Mouse (Mus musculus): Measurements from ENCODE around the gene Exoc3l2.

- TF ChIP-seq CTCF (IDR thresholded peaks at IDR 0.05; ENCODE audit: borderline replicate concordance, control insufficient read depth, extremely low read depth, insufficient read depth, low read length, poor library complexity) (no peak), POLR2A (IDR thresholded peaks at IDR 0.05; ENCODE audit: control insufficient read depth, extremely low read depth, insufficient read depth, low read length, poor library complexity) (no peak)
Observed at GRCm38 (mm10) chr7:19455186-19455585, 7.9 kb upstream of the Exoc3l2 start.

All from thymus, adult 2 months (tissue).